Mouse (Mus musculus): ENCODE data around the gene Vmn2r41.
"Not testable (repeated sequence)": the region's sequence is repeated elsewhere in the genome, so short reads cannot be mapped to it uniquely, and the experiment has no call there.

Gene Vmn2r41

DNA sequence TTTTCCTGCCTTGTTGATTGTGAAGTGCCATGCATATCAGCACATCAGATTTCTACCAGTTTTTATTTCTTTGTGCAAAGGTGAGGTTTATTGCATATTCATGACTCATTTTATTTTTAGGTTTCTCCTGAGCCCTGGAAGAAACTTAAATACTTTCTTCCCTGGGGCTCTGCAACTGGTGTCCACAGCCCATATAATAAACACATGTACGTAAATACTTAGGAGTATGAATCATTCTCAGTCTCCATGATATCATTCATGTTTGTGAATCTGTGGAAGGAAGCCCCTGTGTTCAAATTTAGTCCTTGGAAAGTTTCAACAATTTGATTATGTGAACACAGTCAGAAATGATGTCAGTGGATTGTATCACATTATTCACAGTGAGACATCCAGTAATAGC is at the start of gene Vmn2r41:
Gene Vmn2r41, minus strand, starts transcription at position 101 of the 400 bp plus-strand sequence.
- DNase-seq (ENCODE audit: low spot score), result not testable (repeated sequence)

- not testable (repeated sequence) for DNase-seq (ENCODE audit: low spot score)
Measured at GRCm38 (mm10) chr7:8200220-8200619, 38.8 kb upstream of the Vmn2r41 start, which contains the start of gene Vmn2r42. Gene Vmn2r42, minus strand, starts transcription at chr7:8200320.

GRCm38 (mm10) chr7:8092871-8093270 is 68.6 kb downstream of the Vmn2r41 start:
- not testable (repeated sequence) for DNase-seq (ENCODE audit: low spot score)
